Mouse (Mus musculus): Measurements from ENCODE around the gene Brdt.

Brdt gene

DNA sequence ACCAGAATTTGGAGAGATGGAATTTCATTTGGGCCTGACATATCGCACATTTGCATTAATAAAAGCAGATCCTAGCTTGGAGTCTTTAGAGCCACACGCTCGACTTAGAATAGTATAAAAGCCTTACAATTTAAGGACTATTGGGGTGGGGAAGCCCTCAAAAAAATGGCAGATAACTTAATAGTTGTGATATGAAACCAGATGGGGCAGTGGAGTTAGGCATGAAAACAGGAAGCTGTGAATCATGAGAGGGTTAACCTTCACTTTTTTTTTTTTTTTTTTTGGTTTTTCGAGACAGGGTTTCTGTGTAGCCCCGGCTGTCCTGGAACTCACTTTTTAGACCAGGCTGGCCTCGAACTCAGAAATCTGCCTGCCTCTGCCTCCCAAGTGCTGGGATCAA, 105.2 kb downstream of the Brdt start:
- TF ChIP-seq GATA4 (IDR thresholded peaks at IDR 0.05; ENCODE audit: insufficient replicate concordance, low read length), result no peak
